Mouse (Mus musculus) MEL (cell line): ENCODE measurements at regions not wholly inside any gene's neighbourhood (a gene's known extent, or its start where the extent isn't known, plus 50 kb on each side); places are given as distances from the start of the nearest gene placed in this dataset.

ENCODE experiments used
- DNase-seq: peaks from one replicate; pipeline ENCODE4 v3.0.0; 2011; ENCODE audit warnings: low read depth, low spot score
- H3K27ac ChIP-seq: 2 replicates; pipeline ENCODE4 v1.5.1; 2012; ENCODE audit warnings: low read depth, mild to moderate bottlenecking, control low read depth, low read length, moderate library complexity; ENCODE audit not compliant: control insufficient read depth
- H3K27me3 ChIP-seq, 2 experiments: fragments of 150-350 bp in 1 of 2; sonication (generic) in 1 of 2; 2 replicates each; pipeline ENCODE4 v1.6.1; 2012; ENCODE audit warnings: low read length in 2 of 2, mild to moderate bottlenecking in 2 of 2, improper control_type of control experiment in 1 of 2, moderate library complexity in 1 of 2; ENCODE audit not compliant: insufficient read depth in 2 of 2, control insufficient read depth in 1 of 2
- H3K36me3 ChIP-seq, 2 experiments: 2 replicates each; pipeline ENCODE4 v1.6.1; 2012 to 2014; ENCODE audit warnings: low read length in 2 of 2, improper control_type of control experiment in 1 of 2, inconsistent platforms in 1 of 2, mild to moderate bottlenecking in 1 of 2; ENCODE audit not compliant: insufficient read depth in 2 of 2, control insufficient read depth in 1 of 2
- H3K4me1 ChIP-seq, 2 experiments: fragments of 150-350 bp in 1 of 2; sonication (generic) in 1 of 2; 2 replicates each; pipeline ENCODE4 v1.6.1; 2012; ENCODE audit warnings: low read length in 2 of 2, improper control_type of control experiment in 1 of 2, mild to moderate bottlenecking in 1 of 2; ENCODE audit not compliant: insufficient read depth in 2 of 2, control insufficient read depth in 1 of 2
- H3K4me3 ChIP-seq, 2 experiments: fragments of 150-350 bp in 1 of 2; sonication (generic) in 1 of 2; 2 replicates each; pipeline ENCODE4 v1.5.1; 2012; ENCODE audit warnings: low read depth in 2 of 2, low read length in 2 of 2, mild to moderate bottlenecking in 2 of 2, moderate library complexity in 2 of 2, control low read depth in 1 of 2, improper control_type of control experiment in 1 of 2; ENCODE audit not compliant: control insufficient read depth in 1 of 2, insufficient read depth in 1 of 2
- H3K79me2 ChIP-seq: 2 replicates; pipeline ENCODE4 v1.6.1; 2012; ENCODE audit warnings: mild to moderate bottlenecking, low read length, moderate library complexity; ENCODE audit not compliant: control insufficient read depth, poor library complexity, insufficient read depth
- H3K9ac ChIP-seq: 2 replicates; pipeline ENCODE4 v1.6.1; 2012; ENCODE audit warnings: low read depth, mild to moderate bottlenecking, control low read depth, low read length, moderate library complexity; ENCODE audit not compliant: control insufficient read depth, poor library complexity, severe bottlenecking
- H3K9me3 ChIP-seq: fragments of 150-350 bp; sonication (generic); replicated peaks from 2 replicates; pipeline ENCODE4 v1.6.1; 2012; ENCODE audit warnings: mild to moderate bottlenecking, low read length, improper control_type of control experiment, moderate library complexity; ENCODE audit not compliant: insufficient read depth
- CHD1 ChIP-seq: IDR thresholded peaks from 2 replicates; pipeline ENCODE4 v1.6.1; 2012; ENCODE audit warnings: low read depth, mild to moderate bottlenecking, inconsistent platforms, low read length, improper control_type of control experiment
- CHD2 ChIP-seq: IDR thresholded peaks from 2 replicates; pipeline ENCODE4 v1.6.1; 2011; ENCODE audit warnings: low read length, improper control_type of control experiment
- ELF1 ChIP-seq: IDR thresholded peaks from 2 replicates; pipeline ENCODE4 v1.6.1; 2014; ENCODE audit warnings: low read depth, mild to moderate bottlenecking, inconsistent platforms, low read length, improper control_type of control experiment, moderate library complexity
- EP300 ChIP-seq, 2 experiments: IDR thresholded peaks; 2 replicates each; pipeline ENCODE4 v1.6.1; 2011; ENCODE audit warnings: improper control_type of control experiment in 2 of 2, low read length in 2 of 2, low read depth in 1 of 2, mild to moderate bottlenecking in 1 of 2
- GABPA ChIP-seq: IDR thresholded peaks from 2 replicates; pipeline ENCODE4 v1.6.1; 2012; ENCODE audit warnings: low read depth, mild to moderate bottlenecking, inconsistent platforms, low read length, improper control_type of control experiment, moderate library complexity
- GATA1 ChIP-seq: IDR thresholded peaks from 2 replicates; pipeline ENCODE4 v1.6.1; 2011; ENCODE audit warnings: low read depth, low read length, improper control_type of control experiment
- HCFC1 ChIP-seq: IDR thresholded peaks from 2 replicates; pipeline ENCODE4 v1.6.1; 2012; ENCODE audit warnings: low read depth, mild to moderate bottlenecking, inconsistent platforms, low read length, improper control_type of control experiment, moderate library complexity
- MAFK ChIP-seq: IDR thresholded peaks from 2 replicates; pipeline ENCODE4 v1.6.1; 2011; ENCODE audit warnings: low read depth, mild to moderate bottlenecking, low read length, improper control_type of control experiment, borderline replicate concordance
- MAX ChIP-seq: IDR thresholded peaks from 2 replicates; pipeline ENCODE4 v1.6.1; 2011; ENCODE audit warnings: low read length, improper control_type of control experiment
- MAZ ChIP-seq: IDR thresholded peaks from 2 replicates; pipeline ENCODE4 v1.6.1; 2012; ENCODE audit warnings: low read depth, mild to moderate bottlenecking, inconsistent platforms, low read length, improper control_type of control experiment
- MXI1 ChIP-seq: IDR thresholded peaks from 2 replicates; pipeline ENCODE4 v1.6.1; 2011; ENCODE audit warnings: mild to moderate bottlenecking, low read depth, low read length, improper control_type of control experiment
- MYB ChIP-seq: IDR thresholded peaks from 2 replicates; pipeline ENCODE4 v1.6.1; 2011; ENCODE audit warnings: mild to moderate bottlenecking, low read depth, low read length, improper control_type of control experiment
- POLR2A ChIP-seq, 2 experiments: IDR thresholded peaks; 2 replicates each; pipeline ENCODE4 v1.6.1; 2011 to 2012; ENCODE audit warnings: low read length in 2 of 2, mild to moderate bottlenecking in 2 of 2, control low read depth in 1 of 2, improper control_type of control experiment in 1 of 2, low read depth in 1 of 2, moderate library complexity in 1 of 2; ENCODE audit not compliant: control insufficient read depth in 1 of 2, insufficient read depth in 1 of 2, poor library complexity in 1 of 2
- POLR2AphosphoS2 ChIP-seq: IDR thresholded peaks from 2 replicates; pipeline ENCODE4 v1.6.1; 2011; ENCODE audit warnings: low read length, improper control_type of control experiment
- TBP ChIP-seq: IDR thresholded peaks from 2 replicates; pipeline ENCODE4 v1.8.0; 2011; ENCODE audit warnings: low read depth, low read length, improper control_type of control experiment
- TCF12 ChIP-seq: IDR thresholded peaks from 2 replicates; pipeline ENCODE4 v1.6.1; 2014; ENCODE audit warnings: low read depth, mild to moderate bottlenecking, inconsistent platforms, low read length, improper control_type of control experiment, moderate library complexity
- UBTF ChIP-seq: IDR thresholded peaks from 2 replicates; pipeline ENCODE4 v1.6.1; 2012; ENCODE audit warnings: low read depth, mild to moderate bottlenecking, inconsistent platforms, low read length, improper control_type of control experiment, moderate library complexity, borderline replicate concordance; ENCODE audit not compliant: insufficient read depth
- USF1 ChIP-seq: IDR thresholded peaks from 2 replicates; pipeline ENCODE4 v1.6.1; 2014; ENCODE audit warnings: low read depth, mild to moderate bottlenecking, inconsistent platforms, low read length, improper control_type of control experiment, moderate library complexity
- USF2 ChIP-seq, 2 experiments: IDR thresholded peaks; 2 replicates each; pipeline ENCODE4 v1.6.1; 2011 to 2012; ENCODE audit warnings: improper control_type of control experiment in 2 of 2, low read length in 2 of 2, borderline replicate concordance in 1 of 2, inconsistent platforms in 1 of 2, low read depth in 1 of 2, mild to moderate bottlenecking in 1 of 2; ENCODE audit not compliant: insufficient read depth in 1 of 2

DNA sequence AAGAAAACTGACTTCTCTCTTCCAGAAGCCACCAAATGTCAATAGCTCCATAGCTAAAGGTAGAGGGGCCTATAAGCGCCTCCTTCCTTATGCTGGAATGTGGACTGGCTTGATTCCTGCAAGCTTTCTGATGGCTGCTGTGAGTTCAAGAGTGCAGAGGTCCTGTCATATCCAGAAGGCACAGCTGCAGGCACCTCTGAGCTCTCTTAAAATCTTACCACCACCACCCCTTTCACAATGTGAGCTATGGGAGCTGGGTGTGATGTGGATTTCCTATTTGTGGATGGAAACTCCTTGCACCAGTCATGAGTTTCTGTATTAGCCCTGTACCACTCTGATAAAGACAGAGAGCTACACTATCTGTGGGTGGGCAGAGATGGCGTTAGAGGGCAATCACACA, 161.2 kb upstream of the Sox2 start:
- H3K4me1 ChIP-seq = no peaks in the 10 kb centered on the region
- no peak overlapping the region for H3K9ac ChIP-seq
- TF ChIP-seq EP300 (IDR thresholded peaks at IDR 0.05; ENCODE audit: low read depth in 1 of 2, low read length in 2 of 2) (no peak), CHD2 (no peak), GATA1 (no peak), MAX (no peak), TCF12 (no peak), GABPA (no peak), USF1 (no peak), MAZ (no peak), MYB (no peak), MAFK (no peak), TBP (no peak), HCFC1 (no peak), ELF1 (no peak), UBTF (no peak), POLR2A (IDR thresholded peaks at IDR 0.05; ENCODE audit: control insufficient read depth in 1 of 2, insufficient read depth in 1 of 2, low read depth in 1 of 2, low read length in 2 of 2, poor library complexity in 1 of 2) (no peak), POLR2AphosphoS2 (no peak), USF2 (IDR thresholded peaks at IDR 0.05; ENCODE audit: borderline replicate concordance in 1 of 2, insufficient read depth in 1 of 2, low read depth in 1 of 2, low read length in 2 of 2) (no peak)
- H3K36me3 ChIP-seq = no peaks in the 10 kb centered on the region
- H3K4me3 ChIP-seq = no peak overlapping the region
- H3K9me3 ChIP-seq = no peaks in the 10 kb centered on the region
- no peaks in the 10 kb centered on the region for H3K27me3 ChIP-seq
- H3K79me2 ChIP-seq = no peaks in the 10 kb centered on the region
- no peak for DNase-seq
- no peak overlapping the region for H3K27ac ChIP-seq

DNA sequence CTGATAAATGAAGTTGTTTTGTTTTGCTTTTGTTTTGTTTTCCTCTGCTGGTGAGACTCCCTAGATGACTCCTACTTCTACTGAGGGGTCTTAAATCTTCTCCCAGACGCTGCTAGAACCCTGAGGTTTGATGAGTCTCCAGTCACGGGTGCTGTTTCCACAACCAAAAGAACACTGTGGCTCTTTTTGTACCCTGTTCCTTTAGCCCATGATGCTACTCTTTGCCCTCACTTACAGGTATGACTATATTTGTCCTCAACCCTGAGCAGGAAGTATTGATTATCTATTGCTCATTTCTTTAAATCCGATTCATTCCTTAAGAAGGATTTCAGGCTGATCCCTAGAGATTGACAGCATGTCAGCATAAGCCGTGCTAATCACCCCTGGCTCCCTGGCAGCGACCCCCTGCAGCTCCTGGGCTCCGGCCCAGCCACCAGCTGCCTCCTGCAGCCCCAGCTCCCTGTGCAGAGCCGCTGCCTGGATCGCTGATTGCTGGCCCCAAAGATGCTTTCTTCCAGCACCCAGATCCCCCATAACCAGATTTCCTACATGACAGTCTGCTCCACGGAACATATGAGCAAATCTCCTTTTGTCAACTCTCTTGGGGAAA, 163.7 kb upstream of the Sox2 start:
- Histone ChIP-seq H3K27ac (no peak overlapping the region), H3K79me2 (no peaks in the 10 kb centered on the region), H3K9ac (no peak overlapping the region), H3K9me3 (no peaks in the 10 kb centered on the region), H3K4me1 (no peaks in the 10 kb centered on the region), H3K36me3 (no peaks in the 10 kb centered on the region), H3K4me3 (no peak overlapping the region), H3K27me3 (no peaks in the 10 kb centered on the region)
- no peak for DNase-seq
- TF ChIP-seq MAZ (no peak), GABPA (no peak), TCF12 (no peak), HCFC1 (no peak), MXI1 (no peak), MAX (no peak), UBTF (no peak), GATA1 (no peak), CHD1 (no peak)
